Mouse (Mus musculus): ENCODE data around the gene Hrh1. TPM values are rescaled to one million over a fixed set of nuclear protein-coding genes. Genes with fewer than 3 reads are reported as not detected.

Gene Hrh1
- polyA plus RNA-seq, 1 experiment: 0.55 TPM

GRCm38 (mm10) chr6:114400387-114400786 is 2.7 kb downstream of the Hrh1 start:
- no peak for TF ChIP-seq FOSL1 (IDR thresholded peaks at IDR 0.05; ENCODE audit: insufficient read depth, low read length, poor library complexity, severe bottlenecking)
- no peak for TF ChIP-seq USF1 (IDR thresholded peaks at IDR 0.05; ENCODE audit: low read depth)
- TF ChIP-seq MYOD1 (IDR thresholded peaks at IDR 0.05; ENCODE audit: control insufficient read depth, insufficient read length, low read depth): no peak
- Histone ChIP-seq H3K27me3 (ENCODE audit: control insufficient read depth, insufficient read depth, insufficient read length) (no peaks in the 10 kb centered on the region), H3K79me2 (ENCODE audit: control insufficient read depth, insufficient read depth) (no peaks in the 10 kb centered on the region), H3ac (ENCODE audit: control insufficient read depth, insufficient read length, low read depth) (no peak overlapping the region), H3K79me3 (ENCODE audit: low read depth) (no peaks in the 10 kb centered on the region), H3K36me3 (ENCODE audit: control insufficient read depth, insufficient read depth) (no peaks in the 10 kb centered on the region), H3K4me3 (ENCODE audit: insufficient read depth, poor library complexity, severe bottlenecking) (no peak overlapping the region)

GRCm38 (mm10) chr6:114400841-114401240 is 3.1 kb downstream of the Hrh1 start:
- Histone ChIP-seq H3K27me3 (ENCODE audit: control insufficient read depth, insufficient read depth, insufficient read length) (no peaks in the 10 kb centered on the region), H3ac (ENCODE audit: control insufficient read depth, insufficient read length, low read depth) (no peak overlapping the region), H3K79me2 (ENCODE audit: control insufficient read depth, insufficient read depth) (no peaks in the 10 kb centered on the region), H3K79me3 (ENCODE audit: low read depth) (no peaks in the 10 kb centered on the region), H3K36me3 (ENCODE audit: control insufficient read depth, insufficient read depth) (no peaks in the 10 kb centered on the region), H3K4me3 (ENCODE audit: insufficient read depth, poor library complexity, severe bottlenecking) (no peak overlapping the region)
- TF ChIP-seq MYOD1 (IDR thresholded peaks at IDR 0.05; ENCODE audit: control insufficient read depth, insufficient read length, low read depth) (no peak), CEBPB (IDR thresholded peaks at IDR 0.05; ENCODE audit: low read depth) (no peak), USF1 (IDR thresholded peaks at IDR 0.05; ENCODE audit: low read depth) (no peak), MYOG (IDR thresholded peaks at IDR 0.05; ENCODE audit: control insufficient read depth, extremely low read depth, insufficient read length) (no peak), CTCF (IDR thresholded peaks at IDR 0.05; ENCODE audit: control insufficient read depth, insufficient read depth, insufficient read length) (no peak), FOSL1 (IDR thresholded peaks at IDR 0.05; ENCODE audit: insufficient read depth, low read length, poor library complexity, severe bottlenecking) (no peak), MAX (IDR thresholded peaks at IDR 0.05) (no peak)

GRCm38 (mm10) chr6:114402161-114402560 is 4.4 kb downstream of the Hrh1 start:
- H3K27me3 ChIP-seq (ENCODE audit: control insufficient read depth, insufficient read depth, insufficient read length): no peaks in the 10 kb centered on the region
- no peak overlapping the region for H3K4me3 ChIP-seq (ENCODE audit: insufficient read depth, poor library complexity, severe bottlenecking)
- no peaks in the 10 kb centered on the region for H3K79me3 ChIP-seq (ENCODE audit: low read depth)
- no peaks in the 10 kb centered on the region for H3K79me2 ChIP-seq (ENCODE audit: control insufficient read depth, insufficient read depth)
- no peaks in the 10 kb centered on the region for H3K36me3 ChIP-seq (ENCODE audit: control insufficient read depth, insufficient read depth)
- TF ChIP-seq MYOG (IDR thresholded peaks at IDR 0.05; ENCODE audit: control insufficient read depth, extremely low read depth, insufficient read length) (no peak), CTCF (IDR thresholded peaks at IDR 0.05; ENCODE audit: control insufficient read depth, insufficient read depth, insufficient read length) (no peak), FOSL1 (IDR thresholded peaks at IDR 0.05; ENCODE audit: insufficient read depth, low read length, poor library complexity, severe bottlenecking) (no peak), USF1 (IDR thresholded peaks at IDR 0.05; ENCODE audit: low read depth) (no peak), MYOD1 (IDR thresholded peaks at IDR 0.05; ENCODE audit: control insufficient read depth, insufficient read length, low read depth) (no peak), MAX (IDR thresholded peaks at IDR 0.05) (no peak)
- H3ac ChIP-seq (ENCODE audit: control insufficient read depth, insufficient read length, low read depth): no peak overlapping the region

DNA sequence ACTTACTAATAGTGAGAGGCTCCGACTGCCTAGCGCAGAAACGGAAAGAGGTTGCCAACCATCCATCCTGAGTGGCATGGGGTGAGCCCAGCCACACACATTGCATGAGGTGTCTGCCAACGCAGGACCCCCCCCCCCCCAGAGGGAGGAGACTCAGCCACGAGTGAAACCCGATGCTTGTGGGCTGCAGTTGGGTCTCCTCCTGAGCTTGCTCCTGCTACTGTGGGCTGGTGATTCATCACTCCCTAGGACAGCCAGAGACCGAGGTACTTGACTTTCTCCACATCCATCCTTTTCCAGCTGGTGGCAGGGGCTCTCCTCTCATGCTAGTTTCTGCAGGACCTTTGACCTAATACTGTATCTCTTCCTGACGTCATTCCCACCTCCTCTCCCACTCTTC is 5.9 kb downstream of the Hrh1 start:
- Histone ChIP-seq H3K27me3 (ENCODE audit: control insufficient read depth, insufficient read depth, insufficient read length) (no peaks in the 10 kb centered on the region), H3K36me3 (ENCODE audit: control insufficient read depth, insufficient read depth) (no peaks in the 10 kb centered on the region), H3K79me2 (ENCODE audit: control insufficient read depth, insufficient read depth) (no peaks in the 10 kb centered on the region), H3K4me3 (ENCODE audit: insufficient read depth, poor library complexity, severe bottlenecking) (no peak overlapping the region), H3ac (ENCODE audit: control insufficient read depth, insufficient read length, low read depth) (peak overlapping the region; percentile 23), H3K79me3 (ENCODE audit: low read depth) (no peaks in the 10 kb centered on the region)
- no peak for TF ChIP-seq MYOG (IDR thresholded peaks at IDR 0.05; ENCODE audit: control insufficient read depth, extremely low read depth, insufficient read length)
- peak; percentile 61 for TF ChIP-seq MYOD1 (IDR thresholded peaks at IDR 0.05; ENCODE audit: control insufficient read depth, insufficient read length, low read depth)
- TF ChIP-seq FOSL1 (IDR thresholded peaks at IDR 0.05; ENCODE audit: insufficient read depth, low read length, poor library complexity, severe bottlenecking): peak; percentile 5
- no peak for TF ChIP-seq MAX (IDR thresholded peaks at IDR 0.05)
- no peak for TF ChIP-seq CTCF (IDR thresholded peaks at IDR 0.05; ENCODE audit: control insufficient read depth, insufficient read depth, insufficient read length)
- TF ChIP-seq USF1 (IDR thresholded peaks at IDR 0.05; ENCODE audit: low read depth): no peak
- no peak for TF ChIP-seq CEBPB (IDR thresholded peaks at IDR 0.05; ENCODE audit: low read depth)

DNA sequence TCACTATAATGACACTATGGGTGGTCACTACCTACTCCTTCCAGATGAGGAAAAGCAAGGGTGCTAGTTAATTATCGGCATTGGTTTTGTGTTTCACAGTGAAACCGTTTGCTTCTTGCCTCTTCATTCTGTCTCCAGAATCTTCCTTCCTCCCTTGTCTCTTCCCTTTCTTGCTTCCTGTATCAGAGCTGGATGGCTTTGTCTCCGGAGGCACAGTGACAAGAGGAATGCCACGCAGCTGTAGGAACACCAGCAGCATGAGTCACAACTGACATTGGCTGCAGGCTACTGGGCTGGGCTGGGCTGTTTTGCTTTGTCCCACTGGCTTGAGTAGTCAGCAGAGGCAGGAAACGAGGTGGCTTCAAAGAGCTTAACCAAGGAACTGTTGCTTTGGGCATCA is 6.4 kb downstream of the Hrh1 start:
- no peaks in the 10 kb centered on the region for H3K27me3 ChIP-seq (ENCODE audit: control insufficient read depth, insufficient read depth, insufficient read length)
- peak overlapping the region; percentile 23 for H3ac ChIP-seq (ENCODE audit: control insufficient read depth, insufficient read length, low read depth)
- no peaks in the 10 kb centered on the region for H3K36me3 ChIP-seq (ENCODE audit: control insufficient read depth, insufficient read depth)
- H3K4me3 ChIP-seq (ENCODE audit: insufficient read depth, poor library complexity, severe bottlenecking): no peak overlapping the region
- H3K79me2 ChIP-seq (ENCODE audit: control insufficient read depth, insufficient read depth): no peaks in the 10 kb centered on the region
- TF ChIP-seq CTCF (IDR thresholded peaks at IDR 0.05; ENCODE audit: control insufficient read depth, insufficient read depth, insufficient read length) (no peak), MAX (IDR thresholded peaks at IDR 0.05) (no peak), USF1 (IDR thresholded peaks at IDR 0.05; ENCODE audit: low read depth) (no peak), MYOD1 (IDR thresholded peaks at IDR 0.05; ENCODE audit: control insufficient read depth, insufficient read length, low read depth) (peak; percentile 79)
- H3K79me3 ChIP-seq (ENCODE audit: low read depth): no peaks in the 10 kb centered on the region

DNA sequence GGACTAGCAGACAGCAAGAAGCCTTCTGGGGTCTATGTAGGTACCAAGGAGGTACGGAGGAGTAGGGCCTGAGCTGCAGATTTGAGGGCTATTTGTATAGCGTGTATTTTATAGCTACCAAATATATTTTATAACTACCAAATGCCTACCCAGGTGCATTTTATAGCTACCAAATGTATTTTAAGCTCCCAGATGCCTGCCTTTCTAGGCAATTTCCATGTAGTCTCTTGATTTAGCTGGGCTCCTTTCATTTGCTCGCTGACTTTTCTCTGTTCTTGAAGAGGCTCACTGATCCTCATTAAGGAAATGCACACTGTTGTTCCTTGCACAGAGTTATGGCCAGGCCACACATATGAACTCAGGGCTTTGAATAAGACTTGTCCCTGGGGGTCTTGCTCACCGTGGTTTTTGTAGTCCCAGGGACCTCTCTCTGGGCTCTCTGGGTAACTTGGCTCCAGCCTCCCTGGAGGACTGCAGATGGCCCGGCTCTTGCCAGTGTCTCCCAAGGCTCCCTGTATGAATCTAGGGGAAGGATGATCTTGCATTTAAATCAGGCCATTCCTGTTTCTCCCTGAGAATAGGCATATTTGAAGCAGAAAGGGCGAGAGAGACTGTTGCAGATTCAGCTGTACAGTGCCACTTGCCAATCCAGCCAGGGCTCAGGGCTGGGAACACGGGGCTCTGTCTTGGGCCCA is 7.2 kb downstream of the Hrh1 start:
- H3K79me3 ChIP-seq (ENCODE audit: low read depth): no peaks in the 10 kb centered on the region
- no peaks in the 10 kb centered on the region for H3K36me3 ChIP-seq (ENCODE audit: control insufficient read depth, insufficient read depth)
- no peaks in the 10 kb centered on the region for H3K79me2 ChIP-seq (ENCODE audit: control insufficient read depth, insufficient read depth)
- no peaks in the 10 kb centered on the region for H3K27me3 ChIP-seq (ENCODE audit: control insufficient read depth, insufficient read depth, insufficient read length)
- no peak overlapping the region for H3K4me3 ChIP-seq (ENCODE audit: insufficient read depth, poor library complexity, severe bottlenecking)
- TF ChIP-seq CTCF (IDR thresholded peaks at IDR 0.05; ENCODE audit: control insufficient read depth, insufficient read depth, insufficient read length): no peak
- TF ChIP-seq MYOG (IDR thresholded peaks at IDR 0.05; ENCODE audit: control insufficient read depth, extremely low read depth, insufficient read length): no peak
- no peak for TF ChIP-seq USF1 (IDR thresholded peaks at IDR 0.05; ENCODE audit: low read depth)
- TF ChIP-seq MYOD1 (IDR thresholded peaks at IDR 0.05; ENCODE audit: control insufficient read depth, insufficient read length, low read depth): no peak
- no peak for TF ChIP-seq CEBPB (IDR thresholded peaks at IDR 0.05; ENCODE audit: low read depth)
- TF ChIP-seq FOSL1 (IDR thresholded peaks at IDR 0.05; ENCODE audit: insufficient read depth, low read length, poor library complexity, severe bottlenecking): no peak
- no peak for TF ChIP-seq MAX (IDR thresholded peaks at IDR 0.05)
- no peak overlapping the region for H3ac ChIP-seq (ENCODE audit: control insufficient read depth, insufficient read length, low read depth)

Measured in C2C12 (cell line).